Mouse (Mus musculus): ENCODE results near the gene Pnmt. TPM values are rescaled to one million over a fixed set of nuclear protein-coding genes. Genes with fewer than 3 reads are reported as not detected.

Gene Pnmt
- polyA plus RNA-seq, 1 experiment from 2014 or later = 0.62 TPM

DNA sequence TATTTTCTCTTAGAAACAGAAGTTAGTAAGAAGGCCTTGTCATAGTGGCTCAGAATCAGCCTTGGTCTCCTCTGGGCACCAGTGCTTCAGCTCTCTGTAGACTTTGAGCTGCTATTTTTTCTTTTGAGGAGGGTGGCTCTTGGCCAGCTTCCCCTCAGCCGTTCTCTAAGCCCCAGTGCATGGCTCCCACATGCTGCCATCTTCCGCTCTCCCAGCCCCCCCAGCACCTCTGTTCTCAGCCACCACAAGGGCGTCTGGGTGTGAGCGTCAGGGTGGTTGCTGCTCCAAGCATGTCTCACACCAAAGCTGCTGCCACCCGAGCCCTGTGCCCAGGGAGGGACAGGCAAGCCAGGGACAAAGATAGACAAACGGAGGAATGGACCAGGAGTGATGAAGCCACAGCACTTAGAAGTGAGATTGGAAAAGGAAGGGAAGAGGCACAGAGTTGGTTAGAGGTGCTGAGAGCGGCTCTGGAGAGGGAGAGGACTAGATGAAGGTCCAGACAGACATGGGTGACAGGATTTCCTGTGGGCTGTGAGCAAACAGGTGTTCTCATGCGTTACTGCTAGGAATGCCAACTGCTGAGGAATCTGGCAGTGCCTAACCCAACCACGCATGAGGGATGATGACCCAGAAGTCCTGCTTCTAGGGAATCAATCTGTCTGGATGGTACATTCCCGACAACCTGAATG, 18.9 kb upstream of the Pnmt start:
- no peak overlapping the region for H3K4me2 ChIP-seq (ENCODE audit: low read length)
- H3K9ac ChIP-seq (replicated peaks; ENCODE audit: low read length) = no peak overlapping the region
- ATAC-seq (ENCODE audit: low FRiP score, low TSS enrichment) (no peak), DNase-seq (no peak)
- peaks cover 14% of the 10 kb centered on the region for H3K4me1 ChIP-seq (ENCODE audit: control insufficient read depth, insufficient read depth, low read length)
- H3K27me3 ChIP-seq (ENCODE audit: control insufficient read depth, insufficient read depth, low read length) = no peaks in the 10 kb centered on the region
- no peaks in the 10 kb centered on the region for H3K36me3 ChIP-seq (ENCODE audit: control insufficient read depth, insufficient read depth, low read length)
- H3K4me3 ChIP-seq (replicated peaks; ENCODE audit: low read depth, low read length) = no peak overlapping the region
- WGBS = 83% methylated on average over 10 of the region's 10 CpGs
- H3K9me3 ChIP-seq (ENCODE audit: control insufficient read depth, low read length) = no peaks in the 10 kb centered on the region
- H3K27ac ChIP-seq (replicated peaks; ENCODE audit: low read depth, low read length) = no peak overlapping the region

DNA sequence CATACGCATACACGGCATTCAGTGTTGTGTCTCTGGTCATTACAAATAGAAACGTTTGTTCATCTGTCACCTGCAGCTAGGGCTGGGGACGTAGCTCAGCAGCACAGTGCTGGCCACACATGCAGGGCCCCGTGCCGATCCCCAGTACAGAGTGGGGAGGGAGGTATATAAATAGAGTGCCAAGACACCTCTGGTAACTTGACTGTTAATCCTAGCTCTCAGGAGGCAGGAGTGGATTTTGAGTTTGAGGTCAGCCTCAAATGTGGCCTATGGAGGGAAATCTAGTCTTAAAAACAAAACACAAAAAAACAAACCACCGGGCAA, 18.4 kb upstream of the Pnmt start:
- Histone ChIP-seq H3K9me3 (ENCODE audit: control insufficient read depth, low read length) (no peaks in the 10 kb centered on the region), H3K27me3 (ENCODE audit: control insufficient read depth, insufficient read depth, low read length) (no peaks in the 10 kb centered on the region), H3K9ac (replicated peaks; ENCODE audit: low read length) (no peak overlapping the region), H3K36me3 (ENCODE audit: control insufficient read depth, insufficient read depth, low read length) (no peaks in the 10 kb centered on the region), H3K27ac (replicated peaks; ENCODE audit: low read depth, low read length) (no peak overlapping the region), H3K4me1 (ENCODE audit: control insufficient read depth, insufficient read depth, low read length) (peaks cover 14% of the 10 kb centered on the region), H3K4me3 (replicated peaks; ENCODE audit: low read depth, low read length) (no peak overlapping the region), H3K4me2 (ENCODE audit: low read length) (no peak overlapping the region)
- WGBS = 83% methylated on average over 7 of the region's 7 CpGs
- no peak for DNase-seq
- no peak for ATAC-seq (ENCODE audit: low FRiP score, low TSS enrichment)

DNA sequence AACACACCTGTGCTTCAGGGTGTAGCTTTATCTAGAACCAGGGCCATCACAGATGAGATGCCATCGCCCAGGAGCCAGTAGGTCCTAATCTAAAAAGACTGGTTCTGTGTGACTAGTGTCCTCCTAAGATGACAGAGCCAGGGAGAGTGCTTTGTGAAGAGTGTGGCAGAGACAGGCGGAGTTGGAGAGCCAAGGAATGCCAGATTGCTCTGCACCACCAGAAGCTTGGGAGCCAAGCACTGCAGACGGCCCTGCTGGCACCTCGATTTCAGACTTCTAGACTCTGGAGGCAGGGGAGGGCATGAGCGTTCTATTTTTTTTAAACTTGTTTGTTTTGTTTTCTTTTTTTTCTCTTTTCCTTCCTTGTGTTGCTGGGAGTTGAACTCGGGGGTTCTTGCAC, 16.9 kb upstream of the Pnmt start:
- no peaks in the 10 kb centered on the region for H3K9me3 ChIP-seq (ENCODE audit: control insufficient read depth, low read length)
- ATAC-seq (ENCODE audit: low FRiP score, low TSS enrichment) (no peak), DNase-seq (no peak)
- no peak overlapping the region for H3K27ac ChIP-seq (replicated peaks; ENCODE audit: low read depth, low read length)
- no peak overlapping the region for H3K9ac ChIP-seq (replicated peaks; ENCODE audit: low read length)
- H3K27me3 ChIP-seq (ENCODE audit: control insufficient read depth, insufficient read depth, low read length) = no peaks in the 10 kb centered on the region
- H3K4me3 ChIP-seq (replicated peaks; ENCODE audit: low read depth, low read length) = no peak overlapping the region
- H3K4me1 ChIP-seq (ENCODE audit: control insufficient read depth, insufficient read depth, low read length) = peaks cover 14% of the 10 kb centered on the region
- no peaks in the 10 kb centered on the region for H3K36me3 ChIP-seq (ENCODE audit: control insufficient read depth, insufficient read depth, low read length)
- 88% methylated on average over 6 of the region's 6 CpGs for WGBS
- H3K4me2 ChIP-seq (ENCODE audit: low read length) = no peak overlapping the region

DNA sequence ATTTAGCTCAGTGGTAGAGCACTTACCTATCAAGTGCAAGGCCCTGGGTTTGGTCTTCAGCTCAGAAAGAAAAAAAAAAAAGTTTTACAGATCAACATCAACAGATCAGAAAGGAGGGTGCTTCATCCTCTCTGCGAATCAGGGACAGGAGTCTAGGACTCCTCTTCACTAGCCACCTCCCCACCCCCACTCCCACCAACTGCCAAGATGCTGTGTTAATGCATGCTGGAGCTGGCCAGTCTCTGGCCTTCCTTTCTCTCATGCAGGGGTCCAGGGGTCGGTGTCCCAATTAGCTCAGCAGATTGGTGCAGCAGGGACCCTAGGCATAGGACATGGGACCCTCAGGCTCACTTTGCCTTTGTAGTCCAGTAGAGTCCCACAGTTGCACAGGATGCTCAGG, 15.7 kb upstream of the Pnmt start:
- H3K27ac ChIP-seq (replicated peaks; ENCODE audit: low read depth, low read length) = no peak overlapping the region

DNA sequence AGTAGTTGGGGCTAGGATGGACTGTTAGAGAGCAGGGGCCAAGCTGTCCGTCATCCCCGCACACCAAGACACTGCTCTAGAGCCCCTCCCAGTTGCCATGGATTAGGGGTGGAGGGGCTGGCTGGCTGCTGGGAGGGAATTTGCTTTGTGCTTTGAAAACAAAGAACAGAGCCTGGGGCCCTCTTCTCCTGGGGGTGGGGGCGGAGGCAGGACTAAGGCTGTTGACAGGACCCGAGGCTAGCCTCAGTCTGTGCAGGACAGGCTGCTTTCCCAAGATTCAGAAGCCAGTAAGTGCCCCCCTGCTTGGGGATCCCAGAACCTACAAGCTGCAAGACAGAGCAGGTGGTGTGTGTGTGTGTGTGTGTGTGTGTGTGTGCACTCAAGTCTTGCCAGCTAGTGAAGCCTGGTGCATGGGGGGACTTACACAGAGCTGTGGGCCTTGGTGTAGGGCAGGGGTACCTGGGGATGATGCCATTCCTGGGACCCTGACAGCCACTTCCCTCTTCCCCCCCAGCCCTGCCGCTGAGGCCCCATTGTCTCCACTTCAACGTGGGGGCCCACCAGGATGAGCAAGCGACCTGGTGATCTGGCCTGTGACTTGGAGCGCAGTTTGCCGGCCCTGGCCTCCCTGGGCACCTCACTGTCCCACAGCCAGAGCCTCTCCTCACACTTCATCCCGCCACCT, 14.6 kb upstream of the Pnmt start:
- Histone ChIP-seq H3K9me3 (ENCODE audit: control insufficient read depth, low read length) (no peaks in the 10 kb centered on the region), H3K9ac (replicated peaks; ENCODE audit: low read length) (0 out of 2 replicates have a peak overlapping the region, but pooled peaks have one; percentile 12), H3K4me1 (ENCODE audit: control insufficient read depth, insufficient read depth, low read length) (peaks cover 14% of the 10 kb centered on the region), H3K27ac (replicated peaks; ENCODE audit: low read depth, low read length) (peak overlapping the region; percentile 46), H3K27me3 (ENCODE audit: control insufficient read depth, insufficient read depth, low read length) (no peaks in the 10 kb centered on the region), H3K4me3 (replicated peaks; ENCODE audit: low read depth, low read length) (no peak overlapping the region), H3K4me2 (ENCODE audit: low read length) (peak overlapping the region; percentile 25), H3K36me3 (ENCODE audit: control insufficient read depth, insufficient read depth, low read length) (peaks cover 21% of the 10 kb centered on the region)
- ATAC-seq (ENCODE audit: low FRiP score, low TSS enrichment) (peak; percentile 63), DNase-seq (peak; percentile 66)
- WGBS = 15% methylated on average over 10 of the region's 10 CpGs

More for the DNA sequence above, 15.7 kb upstream of the Pnmt start:
- no peak overlapping the region for H3K4me2 ChIP-seq (ENCODE audit: low read length)
- no peak overlapping the region for H3K4me3 ChIP-seq (replicated peaks; ENCODE audit: low read depth, low read length)
- ATAC-seq (ENCODE audit: low FRiP score, low TSS enrichment) (no peak), DNase-seq (no peak)
- 87% methylated on average over 2 of the region's 2 CpGs for WGBS
- H3K9me3 ChIP-seq (ENCODE audit: control insufficient read depth, low read length) = no peaks in the 10 kb centered on the region
- H3K9ac ChIP-seq (replicated peaks; ENCODE audit: low read length) = no peak overlapping the region
- peaks cover 14% of the 10 kb centered on the region for H3K4me1 ChIP-seq (ENCODE audit: control insufficient read depth, insufficient read depth, low read length)
- no peaks in the 10 kb centered on the region for H3K27me3 ChIP-seq (ENCODE audit: control insufficient read depth, insufficient read depth, low read length)
- H3K36me3 ChIP-seq (ENCODE audit: control insufficient read depth, insufficient read depth, low read length) = peaks cover 10% of the 10 kb centered on the region

DNA sequence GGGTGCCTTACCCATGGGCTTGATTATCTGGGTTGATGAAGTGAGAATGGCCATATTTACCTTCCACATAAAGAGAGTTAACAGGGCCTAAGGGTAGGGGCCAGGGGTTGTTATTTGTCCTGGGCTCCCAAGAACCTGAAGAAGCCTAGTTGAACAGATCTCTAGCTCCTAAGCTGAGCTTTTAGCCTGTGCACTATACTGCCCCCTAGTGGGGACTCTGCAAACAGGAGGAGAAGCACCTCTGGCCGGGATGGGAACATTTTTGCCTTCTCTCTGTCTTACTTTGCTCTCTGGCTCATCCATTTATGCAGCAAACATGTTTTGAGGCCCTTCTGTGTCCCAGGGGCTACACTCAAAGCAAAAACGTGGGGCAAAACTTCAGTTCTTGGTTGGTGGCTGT, 13.8 kb upstream of the Pnmt start:
- H3K27ac ChIP-seq (replicated peaks; ENCODE audit: low read depth, low read length) = no peak overlapping the region

DNA sequence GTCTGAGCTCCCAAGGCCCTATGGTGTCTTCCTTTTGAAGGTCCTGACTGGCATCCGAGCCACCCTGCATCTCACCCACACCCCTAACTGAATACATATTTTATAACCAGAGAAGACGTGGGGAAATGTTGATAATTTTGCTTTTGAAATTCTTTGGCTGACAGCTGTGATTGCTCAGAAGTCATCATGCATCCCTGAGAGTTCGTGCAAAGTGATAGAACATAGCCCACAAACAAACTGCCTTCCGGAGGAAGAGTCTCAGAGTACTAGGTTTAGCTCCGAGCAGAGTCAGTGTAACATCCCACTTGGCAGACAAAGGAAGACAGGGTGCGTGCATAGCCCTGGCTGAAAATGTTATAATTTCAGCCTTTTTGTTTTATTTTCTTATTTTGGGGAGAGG, 13.0 kb upstream of the Pnmt start:
- Histone ChIP-seq H3K9ac (replicated peaks; ENCODE audit: low read length) (no peak overlapping the region), H3K36me3 (ENCODE audit: control insufficient read depth, insufficient read depth, low read length) (peaks cover 37% of the 10 kb centered on the region), H3K4me2 (ENCODE audit: low read length) (no peak overlapping the region), H3K27me3 (ENCODE audit: control insufficient read depth, insufficient read depth, low read length) (no peaks in the 10 kb centered on the region), H3K4me3 (replicated peaks; ENCODE audit: low read depth, low read length) (no peak overlapping the region), H3K27ac (replicated peaks; ENCODE audit: low read depth, low read length) (no peak overlapping the region), H3K9me3 (ENCODE audit: control insufficient read depth, low read length) (no peaks in the 10 kb centered on the region), H3K4me1 (ENCODE audit: control insufficient read depth, insufficient read depth, low read length) (peaks cover 14% of the 10 kb centered on the region)
- ATAC-seq (ENCODE audit: low FRiP score, low TSS enrichment) = no peak
- DNase-seq = no peak
- WGBS = 93% methylated on average over 6 of the region's 6 CpGs

More for the DNA sequence above, 13.8 kb upstream of the Pnmt start:
- H3K4me2 ChIP-seq (ENCODE audit: low read length) = peak overlapping the region; percentile 25; the same call in 1 of the 2 replicates
- 6% methylated on average over 2 of the region's 2 CpGs for whole genome bisulfite sequencing
- H3K9me3 ChIP-seq (ENCODE audit: control insufficient read depth, low read length) = no peaks in the 10 kb centered on the region
- no peak overlapping the region for H3K9ac ChIP-seq (replicated peaks; ENCODE audit: low read length)
- no peaks in the 10 kb centered on the region for H3K27me3 ChIP-seq (ENCODE audit: control insufficient read depth, insufficient read depth, low read length)
- no peak for ATAC-seq (ENCODE audit: low FRiP score, low TSS enrichment)
- H3K4me3 ChIP-seq (replicated peaks; ENCODE audit: low read depth, low read length) = no peak overlapping the region
- H3K36me3 ChIP-seq (ENCODE audit: control insufficient read depth, insufficient read depth, low read length) = peaks cover 28% of the 10 kb centered on the region
- peak; percentile 86 for DNase-seq
- H3K4me1 ChIP-seq (ENCODE audit: control insufficient read depth, insufficient read depth, low read length) = peaks cover 14% of the 10 kb centered on the region

DNA sequence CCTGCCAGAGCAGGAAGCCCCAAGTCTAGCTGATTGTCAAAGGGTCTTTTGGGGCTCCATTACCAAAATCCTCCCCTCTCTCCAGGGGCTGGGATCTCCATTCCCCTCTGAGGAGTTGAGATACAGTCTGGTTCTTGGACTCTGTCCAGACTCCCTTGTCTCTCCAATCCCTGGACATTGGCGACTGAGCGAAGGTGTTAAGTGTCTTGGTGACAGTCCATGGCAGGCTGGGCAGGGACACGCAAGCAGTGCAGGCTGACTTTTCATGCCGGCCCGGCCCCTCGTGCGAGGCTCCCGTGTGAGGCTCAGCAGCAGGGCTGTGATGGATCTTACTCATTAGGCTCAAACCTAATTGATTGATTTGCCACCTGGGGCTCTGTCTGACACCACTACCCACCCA, 12.0 kb upstream of the Pnmt start:
- WGBS = 81% methylated on average over 8 of the region's 8 CpGs
- peaks cover 47% of the 10 kb centered on the region for H3K36me3 ChIP-seq (ENCODE audit: control insufficient read depth, insufficient read depth, low read length)
- no peak overlapping the region for H3K4me2 ChIP-seq (ENCODE audit: low read length)
- no peak overlapping the region for H3K4me3 ChIP-seq (replicated peaks; ENCODE audit: low read depth, low read length)
- H3K4me1 ChIP-seq (ENCODE audit: control insufficient read depth, insufficient read depth, low read length) = peaks cover 14% of the 10 kb centered on the region
- no peak for ATAC-seq (ENCODE audit: low FRiP score, low TSS enrichment)
- no peak overlapping the region for H3K9ac ChIP-seq (replicated peaks; ENCODE audit: low read length)
- no peaks in the 10 kb centered on the region for H3K27me3 ChIP-seq (ENCODE audit: control insufficient read depth, insufficient read depth, low read length)
- H3K27ac ChIP-seq (replicated peaks; ENCODE audit: low read depth, low read length) = no peak overlapping the region
- H3K9me3 ChIP-seq (ENCODE audit: control insufficient read depth, low read length) = no peaks in the 10 kb centered on the region
- no peak for DNase-seq

DNA sequence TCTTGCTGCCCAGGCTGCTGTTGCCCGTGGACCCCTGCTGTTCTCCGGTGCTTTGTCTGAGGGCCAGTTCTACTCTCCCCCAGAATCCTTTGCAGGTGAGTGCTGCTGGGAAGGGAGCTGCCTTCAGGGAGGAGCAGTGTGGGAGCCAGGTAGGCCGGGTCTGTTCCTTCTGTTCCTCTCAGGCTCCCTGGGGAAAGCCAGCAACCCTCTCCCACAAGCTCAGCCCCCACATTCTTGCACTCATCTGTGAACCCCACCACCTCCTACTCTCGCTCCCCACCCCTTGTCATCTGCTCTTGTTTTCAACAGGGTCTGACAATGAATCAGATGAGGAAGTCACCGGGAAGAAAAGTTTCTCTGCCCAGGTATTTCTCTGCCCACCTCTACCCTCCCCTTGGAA, 9.5 kb upstream of the Pnmt start:
- no peak overlapping the region for H3K4me2 ChIP-seq (ENCODE audit: low read length)
- H3K9ac ChIP-seq (replicated peaks; ENCODE audit: low read length) = no peak overlapping the region
- no peaks in the 10 kb centered on the region for H3K9me3 ChIP-seq (ENCODE audit: control insufficient read depth, low read length)
- DNase-seq (no peak), ATAC-seq (ENCODE audit: low FRiP score, low TSS enrichment) (no peak)
- H3K36me3 ChIP-seq (ENCODE audit: control insufficient read depth, insufficient read depth, low read length) = peaks cover 64% of the 10 kb centered on the region
- 74% methylated on average over 5 of the region's 5 CpGs for WGBS
- peaks cover 3% of the 10 kb centered on the region for H3K4me1 ChIP-seq (ENCODE audit: control insufficient read depth, insufficient read depth, low read length)
- H3K27ac ChIP-seq (replicated peaks; ENCODE audit: low read depth, low read length) = no peak overlapping the region
- no peaks in the 10 kb centered on the region for H3K27me3 ChIP-seq (ENCODE audit: control insufficient read depth, insufficient read depth, low read length)
- no peak overlapping the region for H3K4me3 ChIP-seq (replicated peaks; ENCODE audit: low read depth, low read length)

All from midbrain, embryonic 14.5 days (tissue).